Mouse (Mus musculus): Measurements from ENCODE around the gene Fezf1.

The Fezf1 gene

DNA sequence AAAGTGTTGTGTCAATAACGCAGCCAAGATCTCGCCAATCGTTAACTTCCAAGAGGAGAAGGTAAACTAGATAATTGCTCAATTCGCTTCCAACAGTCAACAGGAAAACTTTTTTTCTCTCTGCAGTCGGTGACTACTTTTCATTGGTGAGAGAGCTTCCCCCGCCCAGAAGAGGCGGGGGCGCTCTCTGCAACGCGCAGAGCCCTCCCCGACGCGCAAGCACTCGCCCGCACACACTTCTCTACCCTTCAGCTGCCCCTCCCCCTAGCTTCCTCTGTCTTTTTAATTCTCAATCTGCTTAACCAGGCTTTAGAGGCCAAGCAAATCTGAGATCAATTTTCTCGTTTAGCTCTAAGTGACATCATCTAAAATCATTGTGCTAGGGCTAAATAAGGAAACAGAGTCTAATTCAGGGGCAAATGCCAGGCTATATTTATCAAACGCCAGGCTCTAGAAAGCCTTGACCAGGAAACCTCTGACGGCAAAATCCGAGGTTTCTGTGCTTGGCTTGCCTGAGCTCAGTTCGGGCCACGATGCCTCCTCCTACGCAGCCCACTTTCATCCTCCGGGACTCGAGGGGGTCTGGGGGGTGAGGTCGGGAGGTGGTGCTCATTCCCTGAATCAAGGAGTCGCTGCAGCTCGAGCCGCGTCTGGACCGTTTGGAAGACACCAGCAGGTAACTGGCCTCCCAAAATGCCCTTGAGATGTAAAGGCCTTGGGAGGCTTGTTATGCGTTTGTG is at the start of gene Fezf1:
Fezf1 (minus strand) TSS at position 50 of the 740 bp plus-strand sequence.
- no peak for DNase-seq

- DNase-seq, result no peak
Observed at GRCm38 (mm10) chr6:23294685-23295084, 46.5 kb upstream of the Fezf1 start.

DNA sequence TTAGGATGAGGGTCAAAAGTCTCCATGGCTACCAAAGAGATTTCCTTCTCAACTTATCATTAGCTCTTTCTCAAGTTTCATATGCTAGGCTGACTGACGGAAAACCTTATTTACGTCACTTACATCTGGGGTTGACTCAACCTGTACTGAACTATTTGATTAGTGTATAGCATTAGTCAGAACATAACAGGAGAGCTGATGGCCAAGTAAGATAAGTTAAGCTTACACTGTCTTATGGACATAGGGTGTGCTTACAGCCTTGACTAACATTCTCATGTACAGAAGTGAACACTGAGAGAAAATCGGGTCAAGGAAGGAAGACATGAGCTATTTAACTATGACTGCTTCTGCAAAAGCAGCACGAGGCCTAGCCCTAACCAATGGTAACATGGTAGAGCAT is 40.6 kb upstream of the Fezf1 start:
- no peak for DNase-seq

DNA sequence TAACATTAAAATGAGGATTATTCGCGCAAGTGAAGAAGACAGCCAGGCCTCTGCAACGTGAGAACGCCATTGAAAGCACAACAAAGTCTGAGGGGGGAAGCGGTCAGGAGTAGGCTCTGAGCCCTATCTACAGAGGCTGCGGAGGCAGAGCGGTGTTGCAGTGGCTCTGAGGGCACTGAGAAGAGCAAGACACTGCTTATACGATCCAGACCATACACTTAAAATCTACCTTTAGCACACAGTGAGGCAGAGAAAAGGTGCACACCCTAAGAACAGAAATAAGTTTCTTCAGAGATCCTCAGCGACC is 33.3 kb upstream of the Fezf1 start:
- no peak for DNase-seq

- DNase-seq, result no peak
Observed at GRCm38 (mm10) chr6:23280811-23281513, 32.8 kb upstream of the Fezf1 start.

DNA sequence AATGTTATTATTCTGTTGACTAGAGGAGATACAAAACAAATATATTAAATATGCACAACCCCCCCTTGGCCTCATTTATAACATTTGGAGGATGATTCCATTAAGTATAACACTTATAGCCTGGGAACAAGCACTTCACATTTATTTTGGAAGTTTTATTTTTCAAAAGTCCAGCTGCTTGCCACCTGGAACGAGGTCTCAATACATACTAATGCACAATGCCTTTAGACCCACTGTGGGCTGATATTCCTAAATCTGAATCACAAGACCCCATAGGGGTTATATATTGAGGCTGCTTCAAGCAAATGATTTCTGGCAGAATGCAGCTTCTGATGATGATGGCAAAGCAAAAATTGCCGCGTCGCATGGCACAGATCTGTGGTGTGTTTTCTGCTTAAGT is 25.3 kb upstream of the Fezf1 start:
- DNase-seq, result no peak

DNA sequence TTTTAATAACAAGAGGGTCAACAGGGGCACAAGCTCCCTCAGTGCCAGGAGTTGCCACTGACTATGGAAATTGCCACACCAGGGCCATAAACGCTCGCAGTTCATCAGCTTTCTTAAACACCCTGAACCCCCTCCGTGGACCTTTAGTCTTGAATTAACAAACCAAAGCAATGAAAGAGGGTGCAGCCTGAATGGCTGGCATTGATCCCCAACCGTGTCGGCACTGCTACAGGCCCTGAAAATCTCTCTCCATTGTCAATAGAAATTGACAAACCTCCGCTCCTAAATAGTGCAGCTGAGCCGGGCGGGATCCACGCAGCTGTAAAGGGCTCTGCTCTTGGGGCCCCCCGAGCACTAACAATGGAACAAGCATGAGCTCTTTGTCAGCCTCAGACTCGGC is 24.8 kb upstream of the Fezf1 start:
- no peak for DNase-seq

- DNase-seq, result no peak
Observed at GRCm38 (mm10) chr6:23272542-23272941, 24.4 kb upstream of the Fezf1 start.

DNA sequence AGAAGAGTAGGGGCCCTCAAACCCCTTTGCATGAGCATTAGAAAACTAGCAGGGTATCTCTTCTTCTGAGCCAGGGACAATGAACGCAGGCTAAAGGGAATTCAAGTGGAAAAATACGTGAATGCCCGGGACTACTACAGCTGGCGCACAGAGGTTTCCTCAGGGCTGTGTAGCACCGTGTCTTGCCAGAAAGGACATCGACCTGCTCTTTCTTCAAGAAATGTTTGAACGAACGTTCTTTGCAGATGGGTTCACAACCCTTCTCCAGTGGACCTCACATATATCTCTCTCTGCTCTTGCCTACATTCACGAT is 12.5 kb upstream of the Fezf1 start:
- DNase-seq, result no peak

DNA sequence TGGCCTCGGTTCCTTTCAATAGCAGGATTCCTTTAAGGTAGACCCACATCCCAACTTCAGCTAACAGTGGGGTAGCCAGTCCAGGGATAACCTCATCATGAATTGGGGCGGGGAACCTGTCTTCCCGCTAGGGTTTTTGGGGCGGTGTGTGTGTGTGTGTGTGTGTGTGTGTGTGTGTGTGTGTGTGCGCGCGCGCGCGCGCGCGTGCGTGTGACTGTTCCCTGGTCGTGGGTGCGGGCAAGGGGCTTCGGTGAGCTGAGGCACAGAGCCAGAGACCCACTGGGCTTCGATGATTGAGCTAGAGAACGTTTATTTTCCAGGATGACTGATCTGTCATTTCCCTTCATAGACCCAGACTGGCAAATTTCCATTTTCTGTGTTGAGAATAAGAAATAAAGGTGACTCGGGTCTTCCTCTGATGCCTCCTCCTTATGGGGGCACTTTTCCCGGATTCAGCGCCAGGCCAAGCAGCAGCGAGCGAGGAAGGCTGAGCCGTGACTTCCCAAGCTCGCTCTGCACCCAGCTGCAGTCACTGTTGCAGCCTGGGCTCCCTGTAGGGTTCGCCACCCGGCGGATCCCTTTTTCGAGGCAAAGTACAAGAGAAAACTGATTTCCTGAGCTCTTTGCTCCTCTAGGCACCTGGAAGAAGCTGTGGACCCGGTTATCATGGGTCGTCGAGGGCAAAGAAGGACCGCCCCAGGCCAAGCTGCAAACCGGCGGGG is 12.0 kb upstream of the Fezf1 start:
- DNase-seq, result peak; percentile 22

- no peak for DNase-seq
Observed at GRCm38 (mm10) chr6:23257981-23258380, 9.8 kb upstream of the Fezf1 start.

DNA sequence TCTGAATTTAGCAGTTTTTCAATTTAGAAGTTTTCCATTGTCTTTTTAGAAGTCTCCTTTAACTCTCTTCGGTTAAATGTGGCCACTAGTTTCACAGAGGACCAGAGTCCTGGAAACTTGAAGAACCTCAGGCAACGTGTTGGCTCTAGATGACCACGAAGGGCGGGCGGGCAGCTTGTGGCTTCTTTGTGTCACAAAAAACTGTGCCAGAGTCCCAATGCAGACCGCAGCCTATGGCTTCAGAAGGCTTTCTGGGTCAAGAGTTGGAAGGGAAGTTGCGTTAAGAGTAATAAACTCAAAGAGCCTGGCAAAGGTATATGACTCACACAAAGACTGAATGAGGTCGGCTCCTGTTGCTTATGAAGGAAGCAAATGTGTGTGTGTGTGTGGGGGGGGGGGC is 7.0 kb upstream of the Fezf1 start:
- no peak for DNase-seq

DNA sequence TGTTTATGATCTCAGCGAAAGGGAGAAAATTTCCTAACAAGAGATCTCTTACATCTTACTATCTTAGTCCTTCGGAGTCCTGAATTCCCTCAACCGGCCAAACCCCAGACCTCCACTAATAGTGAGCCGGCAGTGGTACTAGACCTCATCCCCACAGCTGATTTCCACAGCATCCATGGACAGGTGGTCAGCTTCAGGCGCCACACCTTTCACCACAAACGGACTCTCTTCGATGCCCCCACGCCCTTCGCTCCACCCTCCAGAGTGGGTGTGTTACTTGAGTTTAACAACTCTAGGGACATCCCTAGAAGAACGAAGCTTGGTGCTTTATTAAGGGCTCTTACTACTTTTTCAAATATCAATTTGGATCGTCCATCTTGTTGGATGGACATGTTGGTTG is 6.5 kb upstream of the Fezf1 start:
- DNase-seq, result no peak

- DNase-seq, result no peak
Observed at GRCm38 (mm10) chr6:23253353-23254311, 5.5 kb upstream of the Fezf1 start.

DNA sequence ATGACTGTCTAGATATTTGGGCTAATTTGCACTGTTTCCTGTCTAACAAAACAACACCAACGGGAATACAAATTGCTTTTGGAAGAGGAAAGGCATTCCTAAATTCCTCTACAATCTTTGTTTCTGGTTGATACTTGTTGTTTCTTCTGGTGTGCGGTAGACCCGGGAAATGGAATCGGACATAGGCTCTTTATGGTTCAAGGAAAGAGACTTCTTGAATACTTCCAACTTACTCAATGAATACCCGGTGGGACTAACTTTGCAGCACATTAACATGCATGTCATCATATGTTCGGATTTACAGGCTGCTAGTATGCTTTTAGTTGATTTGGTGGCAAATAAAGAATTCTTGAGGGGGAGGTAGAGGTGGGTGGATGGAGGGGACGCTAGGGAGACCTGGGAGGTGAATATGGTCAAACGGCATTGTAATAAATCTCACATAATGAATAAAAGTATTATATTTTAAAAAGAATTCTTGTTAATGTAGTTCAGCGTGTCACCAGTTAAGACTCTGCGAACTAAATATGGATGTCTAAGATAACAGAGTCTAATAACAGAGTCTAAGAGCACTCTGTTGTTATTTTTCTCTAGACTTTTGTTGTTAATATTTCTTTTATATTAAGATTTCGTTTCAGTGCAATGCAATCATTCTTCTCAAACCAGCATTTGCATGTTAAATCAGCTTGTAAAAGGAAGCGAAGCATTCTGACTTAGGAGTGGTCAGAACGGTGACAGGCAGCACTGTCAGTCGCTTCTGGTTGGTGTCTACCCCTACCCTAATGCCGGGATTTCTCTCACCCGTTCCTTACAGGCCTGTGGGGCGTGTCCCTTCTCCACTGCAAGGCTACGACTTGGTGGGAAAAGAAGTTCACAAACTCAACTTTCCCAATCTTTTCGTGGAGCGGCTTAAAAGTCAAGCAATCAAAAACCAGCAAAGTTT is 4.3 kb upstream of the Fezf1 start:
- DNase-seq, result no peak

- no peak for DNase-seq
Observed at GRCm38 (mm10) chr6:23251431-23251830, 3.3 kb upstream of the Fezf1 start.

GRCm38 (mm10) chr6:23250288-23250955 is 2.3 kb upstream of the Fezf1 start:
- no peak for DNase-seq

DNA sequence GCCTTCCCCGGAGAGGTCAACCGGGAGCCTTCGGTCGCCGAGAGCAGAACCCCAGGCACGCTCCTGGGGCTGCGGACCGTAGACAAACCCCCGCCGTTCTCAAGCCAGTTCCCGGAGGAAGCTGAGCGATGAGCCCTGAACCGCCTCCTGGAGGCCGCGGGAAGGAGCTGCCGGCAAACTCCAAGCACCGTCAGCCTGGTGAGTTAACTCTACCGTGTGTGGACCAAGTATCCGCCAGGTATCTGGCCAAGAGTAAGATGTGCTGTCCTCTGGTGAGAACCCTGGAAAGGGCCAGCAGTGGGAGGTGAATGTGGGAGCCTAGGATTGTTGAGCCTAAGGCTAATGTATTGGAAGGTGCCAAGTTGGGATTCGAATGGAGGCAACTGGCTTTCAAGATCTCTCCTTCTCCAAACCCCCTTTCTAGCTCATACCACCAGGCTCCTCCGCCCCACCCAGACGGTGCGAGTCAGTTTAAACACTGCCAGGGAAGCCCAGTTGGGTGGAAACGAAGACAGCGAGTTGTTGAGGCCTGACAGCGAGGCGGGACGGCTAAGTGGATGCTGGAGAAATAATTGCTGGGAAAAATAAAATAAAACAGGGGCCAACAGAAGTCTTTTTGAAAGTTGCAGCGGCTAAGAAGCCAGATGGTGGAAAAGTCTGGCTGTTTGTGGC is 1.6 kb upstream of the Fezf1 start:
- peak; percentile 21 for DNase-seq

- DNase-seq, result no peak
Observed at GRCm38 (mm10) chr6:23249053-23249401, 865 bp upstream of the Fezf1 start.

DNA sequence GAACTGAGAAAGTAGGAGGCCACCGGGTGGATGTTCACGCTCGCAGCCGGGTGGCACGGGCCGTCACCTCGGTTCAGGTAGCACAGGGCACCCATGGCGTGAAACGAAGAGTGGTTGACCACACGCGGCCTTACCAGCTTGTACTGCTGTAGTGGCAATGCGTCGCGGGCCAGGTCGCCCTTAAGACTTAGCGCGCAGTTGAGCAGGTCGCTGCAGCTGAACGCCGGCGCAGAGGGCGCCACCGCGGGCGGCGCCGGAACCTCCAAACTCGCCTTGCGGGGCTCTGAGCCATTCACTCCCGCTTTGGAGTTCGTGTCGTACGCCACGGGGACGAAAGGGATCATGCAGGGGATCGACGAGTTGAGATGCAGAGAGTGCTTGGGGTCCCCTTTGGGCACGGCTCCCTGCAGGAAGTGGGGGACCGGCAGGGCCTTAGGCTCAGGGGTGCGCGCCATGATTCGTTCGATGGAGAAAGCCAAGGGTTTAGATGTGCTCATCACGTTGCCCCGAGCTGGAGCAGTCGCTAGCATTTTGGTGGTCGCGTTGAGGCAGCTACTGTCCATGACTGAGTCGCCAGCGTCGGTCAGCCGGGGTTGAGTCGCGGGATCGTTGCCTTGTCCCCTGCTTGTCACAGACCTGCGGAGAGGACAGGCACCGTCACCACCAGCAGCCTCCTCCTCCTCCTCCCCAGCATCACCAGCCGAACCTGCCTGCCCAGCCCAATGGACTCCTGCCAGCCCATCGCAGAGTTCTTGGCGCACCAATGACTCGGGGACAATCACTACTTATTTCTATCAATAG is 450 bp downstream of the Fezf1 start:
- no peak for DNase-seq
